Mouse (Mus musculus): ENCODE measurements around the gene Pnrc2. TPM values are rescaled to one million over a fixed set of nuclear protein-coding genes. Genes with fewer than 3 reads are reported as not detected.

The Pnrc2 gene
- total and polyA plus RNA-seq, 2 experiments from 2014 or later: 78.7 to 107 TPM

GRCm38 (mm10) chr4:135891539-135891938, 17.9 kb upstream of the Pnrc2 start:
- no peak overlapping the region for H3K4me3 ChIP-seq (ENCODE audit: low read depth, low read length)
- no peaks in the 10 kb centered on the region for H3K27me3 ChIP-seq (ENCODE audit: control insufficient read depth, insufficient read depth, low read length)
- no peak overlapping the region for H3K4me2 ChIP-seq (ENCODE audit: low read depth, low read length)
- no peak for ATAC-seq (ENCODE audit: insufficient read depth, low read depth)
- H3K4me1 ChIP-seq (ENCODE audit: control insufficient read depth, insufficient read depth): no peaks in the 10 kb centered on the region
- 91% methylated on average over 2 of the region's 2 CpGs for WGBS
- TF ChIP-seq EP300 (IDR thresholded peaks at IDR 0.05; ENCODE audit: low read depth) (no peak), CTCF (IDR thresholded peaks at IDR 0.05; ENCODE audit: low read depth) (no peak)
- no peaks in the 10 kb centered on the region for H3K36me3 ChIP-seq (replicated peaks; ENCODE audit: control insufficient read depth, insufficient read depth, low read length)
- H3K27ac ChIP-seq (ENCODE audit: low read depth): no peak overlapping the region
- no peaks in the 10 kb centered on the region for H3K9me3 ChIP-seq (replicated peaks; ENCODE audit: control insufficient read depth, low read length)
- no peak overlapping the region for H3K9ac ChIP-seq (replicated peaks; ENCODE audit: low read depth, low read length)
- no peak for DNase-seq (ENCODE audit: low spot score)

DNA sequence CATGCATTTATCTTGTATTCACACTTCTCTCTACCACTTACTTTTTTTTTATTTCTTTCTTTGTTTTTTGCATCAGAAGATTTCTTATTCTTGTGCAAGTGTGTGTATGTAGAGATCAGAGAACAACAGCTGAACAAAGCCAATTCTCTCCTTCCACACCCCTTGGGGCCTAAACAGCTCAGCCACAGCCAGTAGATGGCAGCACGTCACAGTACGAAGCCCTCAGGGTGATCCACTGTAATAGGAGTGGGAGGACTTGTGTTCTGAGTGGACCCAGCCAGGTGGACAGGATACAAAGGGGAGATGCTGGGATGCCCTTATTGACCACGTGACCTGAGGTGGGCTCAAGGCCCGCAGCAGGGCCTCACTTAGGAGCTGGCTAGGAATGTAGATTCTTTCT, 16.2 kb upstream of the Pnrc2 start:
- H3K4me1 ChIP-seq (ENCODE audit: control insufficient read depth, insufficient read depth): no peaks in the 10 kb centered on the region
- 3% methylated on average over 4 of the region's 4 CpGs for WGBS
- ATAC-seq (ENCODE audit: insufficient read depth, low read depth) (peak; percentile 90), DNase-seq (ENCODE audit: low spot score) (peak; percentile 87)
- no peak overlapping the region for H3K9ac ChIP-seq (replicated peaks; ENCODE audit: low read depth, low read length)
- TF ChIP-seq CTCF (IDR thresholded peaks at IDR 0.05; ENCODE audit: low read depth) (peak; percentile 96), EP300 (IDR thresholded peaks at IDR 0.05; ENCODE audit: low read depth) (no peak)
- no peaks in the 10 kb centered on the region for H3K36me3 ChIP-seq (replicated peaks; ENCODE audit: control insufficient read depth, insufficient read depth, low read length)
- no peak overlapping the region for H3K4me2 ChIP-seq (ENCODE audit: low read depth, low read length)
- no peaks in the 10 kb centered on the region for H3K9me3 ChIP-seq (replicated peaks; ENCODE audit: control insufficient read depth, low read length)
- H3K4me3 ChIP-seq (ENCODE audit: low read depth, low read length): no peak overlapping the region
- no peaks in the 10 kb centered on the region for H3K27me3 ChIP-seq (ENCODE audit: control insufficient read depth, insufficient read depth, low read length)
- H3K27ac ChIP-seq (ENCODE audit: low read depth): no peak overlapping the region

GRCm38 (mm10) chr4:135889146-135889883, 15.7 kb upstream of the Pnrc2 start:
- TF ChIP-seq CTCF (IDR thresholded peaks at IDR 0.05; ENCODE audit: low read depth) (no peak), EP300 (IDR thresholded peaks at IDR 0.05; ENCODE audit: low read depth) (no peak)
- DNase-seq (ENCODE audit: low spot score) (no peak), ATAC-seq (ENCODE audit: insufficient read depth, low read depth) (no peak)
- H3K4me2 ChIP-seq (ENCODE audit: low read depth, low read length): no peak overlapping the region
- 74% methylated on average over 7 of the region's 7 CpGs for WGBS
- H3K9me3 ChIP-seq (replicated peaks; ENCODE audit: control insufficient read depth, low read length): no peaks in the 10 kb centered on the region
- H3K27ac ChIP-seq (ENCODE audit: low read depth): no peak overlapping the region
- H3K36me3 ChIP-seq (replicated peaks; ENCODE audit: control insufficient read depth, insufficient read depth, low read length): no peaks in the 10 kb centered on the region
- no peak overlapping the region for H3K9ac ChIP-seq (replicated peaks; ENCODE audit: low read depth, low read length)
- no peak overlapping the region for H3K4me3 ChIP-seq (ENCODE audit: low read depth, low read length)
- no peaks in the 10 kb centered on the region for H3K4me1 ChIP-seq (ENCODE audit: control insufficient read depth, insufficient read depth)
- H3K27me3 ChIP-seq (ENCODE audit: control insufficient read depth, insufficient read depth, low read length): no peaks in the 10 kb centered on the region

DNA sequence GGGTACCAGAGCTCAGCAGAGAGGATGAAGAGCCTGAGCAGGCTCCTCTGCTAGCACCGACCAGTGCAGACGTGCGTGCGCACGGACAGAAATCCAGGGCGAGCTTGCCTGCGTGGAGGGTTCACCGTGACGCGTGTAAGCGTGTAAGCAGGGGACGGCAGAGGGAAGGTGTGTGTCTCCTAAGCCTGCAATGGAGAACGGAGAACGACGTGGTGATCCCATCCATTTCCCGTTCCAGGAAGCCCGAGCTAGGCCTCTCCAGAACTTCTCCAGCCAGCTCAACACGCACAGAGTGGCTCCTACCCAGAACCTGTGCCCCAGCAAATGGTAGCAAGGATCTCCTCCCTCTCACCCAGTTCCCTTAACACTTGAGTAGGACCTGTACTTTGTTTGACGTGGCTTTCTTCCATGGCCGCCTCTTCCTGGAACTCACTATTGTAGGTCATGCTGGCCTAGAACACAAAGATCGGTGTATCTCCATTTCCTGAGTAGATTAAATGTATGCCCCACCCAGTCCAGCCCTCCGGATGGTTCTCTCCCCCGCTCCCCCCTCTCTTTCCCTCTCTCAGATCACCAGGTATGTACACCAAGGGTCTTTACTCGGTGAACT, 14.9 kb upstream of the Pnrc2 start:
- no peak for TF ChIP-seq CTCF (IDR thresholded peaks at IDR 0.05; ENCODE audit: low read depth)
- TF ChIP-seq EP300 (IDR thresholded peaks at IDR 0.05; ENCODE audit: low read depth): no peak
- Histone ChIP-seq H3K27ac (ENCODE audit: low read depth) (no peak overlapping the region), H3K4me2 (ENCODE audit: low read depth, low read length) (no peak overlapping the region), H3K4me1 (ENCODE audit: control insufficient read depth, insufficient read depth) (peaks cover 1% of the 10 kb centered on the region; the same call in 1 of the 2 replicates), H3K27me3 (ENCODE audit: control insufficient read depth, insufficient read depth, low read length) (no peaks in the 10 kb centered on the region), H3K9ac (replicated peaks; ENCODE audit: low read depth, low read length) (no peak overlapping the region), H3K4me3 (ENCODE audit: low read depth, low read length) (no peak overlapping the region), H3K36me3 (replicated peaks; ENCODE audit: control insufficient read depth, insufficient read depth, low read length) (no peaks in the 10 kb centered on the region), H3K9me3 (replicated peaks; ENCODE audit: control insufficient read depth, low read length) (no peaks in the 10 kb centered on the region)
- WGBS: 79% methylated on average over 24 of the region's 24 CpGs
- ATAC-seq (ENCODE audit: insufficient read depth, low read depth) (no peak), DNase-seq (ENCODE audit: low spot score) (no peak)

GRCm38 (mm10) chr4:135886184-135886583, 12.5 kb upstream of the Pnrc2 start:
- Histone ChIP-seq H3K4me1 (ENCODE audit: control insufficient read depth, insufficient read depth) (peaks cover 7% of the 10 kb centered on the region), H3K27ac (ENCODE audit: low read depth) (no peak overlapping the region), H3K9me3 (replicated peaks; ENCODE audit: control insufficient read depth, low read length) (no peaks in the 10 kb centered on the region), H3K36me3 (replicated peaks; ENCODE audit: control insufficient read depth, insufficient read depth, low read length) (no peaks in the 10 kb centered on the region), H3K4me3 (ENCODE audit: low read depth, low read length) (no peak overlapping the region), H3K27me3 (ENCODE audit: control insufficient read depth, insufficient read depth, low read length) (no peaks in the 10 kb centered on the region), H3K4me2 (ENCODE audit: low read depth, low read length) (no peak overlapping the region), H3K9ac (replicated peaks; ENCODE audit: low read depth, low read length) (no peak overlapping the region)
- ATAC-seq (ENCODE audit: insufficient read depth, low read depth): no peak
- TF ChIP-seq CTCF (IDR thresholded peaks at IDR 0.05; ENCODE audit: low read depth): no peak
- TF ChIP-seq EP300 (IDR thresholded peaks at IDR 0.05; ENCODE audit: low read depth): no peak
- WGBS: 71% methylated on average over 4 of the region's 4 CpGs
- DNase-seq (ENCODE audit: low spot score): no peak
